Mouse (Mus musculus) spleen, postnatal 14 days (tissue): ENCODE results near the gene Tenm4.

ENCODE experiments used
- DNase-seq, 2 experiments: peaks; one replicate each; pipeline ENCODE4 v3.0.0; 2021 to 2022; ENCODE audit warnings: low spot score in 2 of 2

Tenm4 gene

GRCm38 (mm10) chr7:96844104-96844894, 673.3 kb downstream of the Tenm4 start:
- DNase-seq, result no peak

DNA sequence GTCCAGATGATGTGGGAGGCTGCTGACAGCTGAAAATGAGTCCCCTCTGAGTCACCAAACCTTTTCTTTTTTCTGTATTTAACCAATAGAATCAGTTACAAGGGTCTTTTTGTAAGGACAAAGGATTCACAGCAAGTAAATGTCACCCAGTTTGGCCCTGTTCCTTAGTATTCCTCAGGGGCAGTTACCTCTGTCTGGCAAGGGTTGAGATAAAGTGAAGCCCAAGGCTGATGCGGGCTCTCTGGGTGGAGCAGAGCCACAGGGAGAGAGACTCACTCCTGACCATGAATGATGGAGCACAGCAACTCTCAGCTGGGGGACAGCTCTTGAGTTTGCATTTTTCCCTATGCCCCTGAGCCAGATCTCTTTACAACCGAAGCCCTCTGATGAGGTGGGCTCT, 681.7 kb downstream of the Tenm4 start:
- no peak for DNase-seq

DNA sequence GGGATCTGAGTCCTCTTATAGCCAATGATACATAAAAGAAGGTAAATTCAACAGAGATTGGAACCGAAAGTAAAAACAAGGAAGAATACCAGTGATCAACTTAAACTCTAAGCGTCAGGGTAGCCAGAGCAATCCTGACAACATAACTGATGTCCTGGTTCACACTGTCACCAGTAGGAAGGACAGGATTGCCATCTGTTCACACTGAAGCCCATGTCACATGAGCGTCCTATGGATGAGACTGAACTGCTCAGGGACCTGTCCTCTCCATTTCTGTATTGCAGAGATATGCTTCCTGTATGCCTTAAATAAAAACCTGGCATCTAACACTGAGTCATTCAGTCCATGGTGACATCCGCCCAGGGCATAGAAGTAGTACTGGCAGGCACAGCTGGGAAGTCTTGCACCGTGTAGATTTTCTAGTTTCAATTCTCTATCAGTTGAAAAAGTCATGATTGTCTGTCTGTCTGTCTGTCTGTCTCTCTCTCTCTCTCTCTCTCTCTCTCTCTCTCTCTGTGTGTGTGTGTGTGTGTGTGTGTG, 684.9 kb downstream of the Tenm4 start:
- no peak for DNase-seq

DNA sequence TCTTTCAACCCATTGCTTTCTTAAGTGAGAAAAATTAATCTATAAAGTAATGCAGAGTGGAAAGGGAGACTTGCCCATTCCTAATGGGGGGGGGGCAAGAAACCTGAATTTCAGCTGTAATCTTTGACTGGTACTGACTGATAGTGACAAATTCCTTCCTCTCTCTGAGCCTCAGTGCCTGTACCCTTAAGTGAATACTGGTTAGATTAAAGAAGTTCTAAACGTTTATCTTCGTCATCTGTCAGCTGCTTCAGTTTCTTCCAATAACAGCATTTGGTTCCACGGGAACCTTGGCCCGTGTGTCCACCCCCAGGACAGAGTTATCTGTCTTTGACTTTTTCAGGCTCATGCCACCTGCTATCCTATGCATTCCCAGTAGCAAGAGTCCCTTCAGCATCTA, 685.5 kb downstream of the Tenm4 start:
- DNase-seq, result no peak

DNA sequence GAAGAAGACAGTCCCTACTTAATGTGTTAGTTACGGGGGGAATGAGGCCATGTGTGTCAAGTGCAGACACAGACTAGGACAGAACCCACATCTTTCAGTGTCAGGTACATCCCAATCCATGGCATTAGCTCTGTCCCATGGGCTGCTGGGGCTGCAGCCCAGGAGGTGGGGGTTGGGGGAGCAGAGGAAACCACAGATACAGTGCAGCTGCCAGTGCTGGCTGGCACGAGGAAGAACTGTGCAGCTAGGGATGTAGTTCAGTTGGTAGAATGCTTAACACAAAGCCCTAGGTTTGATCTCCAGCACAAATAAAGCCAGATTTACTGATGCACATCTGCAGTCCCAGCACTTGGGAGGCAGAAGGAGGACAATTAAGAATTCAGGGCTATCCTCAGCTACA, 688.0 kb downstream of the Tenm4 start:
- DNase-seq, result no peak

DNA sequence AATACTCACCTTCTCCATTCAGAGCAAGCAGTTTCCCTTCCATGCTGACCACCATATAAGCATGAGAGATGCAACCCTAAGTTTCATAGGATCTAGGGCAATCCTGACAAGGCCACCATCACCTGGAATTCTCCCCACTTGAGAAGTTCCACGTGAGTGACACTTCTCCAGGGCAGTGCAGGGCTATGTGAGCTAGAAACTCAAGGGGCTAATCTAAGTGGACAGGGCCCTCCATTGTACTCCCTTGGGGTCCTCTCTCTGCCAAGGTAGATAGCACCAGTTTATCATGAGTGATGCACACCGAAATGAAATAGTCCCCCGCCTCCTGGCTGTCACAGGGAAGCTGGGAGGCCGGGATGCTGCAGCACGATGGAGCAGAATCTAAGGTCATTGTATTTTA, 688.6 kb downstream of the Tenm4 start:
- no peak for DNase-seq

GRCm38 (mm10) chr7:96860650-96861049, 689.6 kb downstream of the Tenm4 start:
- no peak for DNase-seq

GRCm38 (mm10) chr7:96864894-96865722, 694.1 kb downstream of the Tenm4 start:
- no peak for DNase-seq

DNA sequence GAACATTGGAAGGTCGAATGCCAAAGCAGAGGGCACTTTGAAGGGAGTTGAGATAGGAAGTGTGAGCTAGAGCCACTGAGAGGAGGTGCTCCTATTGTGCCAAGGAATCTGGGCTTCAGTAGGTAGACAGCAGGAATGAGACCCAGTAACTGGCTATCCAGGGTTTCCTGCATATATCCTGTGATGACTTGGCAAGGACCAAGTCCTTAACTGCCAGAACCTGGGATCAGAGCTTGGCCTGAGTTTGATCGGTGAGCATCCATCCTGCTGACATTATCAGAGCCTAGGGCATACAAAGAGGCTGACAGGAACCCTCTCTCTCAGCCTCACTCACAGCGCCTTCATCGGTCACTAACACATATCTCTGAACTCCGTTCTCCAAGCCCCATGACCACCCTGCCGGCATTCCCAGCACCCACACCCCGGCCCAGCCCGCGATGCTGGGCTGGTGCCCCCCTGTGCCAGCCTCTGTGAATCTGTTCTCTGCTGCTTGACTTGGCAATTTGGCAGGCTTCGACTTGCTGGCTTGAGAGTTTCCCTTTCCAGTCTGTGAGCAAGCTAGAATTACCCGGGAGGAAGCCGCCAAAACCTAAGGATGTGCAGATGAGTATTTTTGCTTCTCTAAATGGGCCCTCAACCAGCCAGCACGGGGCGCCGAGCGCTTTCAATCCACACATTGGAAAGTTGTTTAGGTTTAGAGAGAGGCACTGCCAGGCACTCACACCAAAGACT, 698.2 kb downstream of the Tenm4 start:
- no peak for DNase-seq

GRCm38 (mm10) chr7:96870473-96870872, 699.4 kb downstream of the Tenm4 start:
- no peak for DNase-seq

GRCm38 (mm10) chr7:96871031-96871430, 700.0 kb downstream of the Tenm4 start:
- DNase-seq, result no peak

- no peak for DNase-seq
These were observed 707.6 kb downstream of the Tenm4 start for GRCm38 (mm10) chr7:96878511-96879276.

DNA sequence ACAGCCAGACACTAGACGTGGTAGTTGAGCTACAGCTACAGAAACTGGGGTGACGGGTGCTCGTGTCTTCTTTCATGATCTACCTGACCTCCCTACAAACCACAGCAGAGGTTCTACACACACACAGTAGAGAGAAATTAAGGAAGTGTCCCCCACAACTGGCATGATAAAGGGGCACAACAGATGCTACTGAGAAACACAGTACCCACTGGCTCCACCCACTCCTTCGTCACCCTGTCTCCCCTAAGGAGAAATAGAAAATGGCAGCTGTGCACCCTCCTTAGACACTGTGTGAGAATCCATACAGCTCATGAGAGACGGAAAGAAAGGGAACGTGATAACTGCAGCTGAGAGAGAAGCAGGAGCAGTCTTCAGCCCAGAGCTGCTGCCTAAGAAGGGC, 708.5 kb downstream of the Tenm4 start:
- DNase-seq, result no peak

- DNase-seq, result no peak
These were observed 709.3 kb downstream of the Tenm4 start for GRCm38 (mm10) chr7:96880221-96880944.

DNA sequence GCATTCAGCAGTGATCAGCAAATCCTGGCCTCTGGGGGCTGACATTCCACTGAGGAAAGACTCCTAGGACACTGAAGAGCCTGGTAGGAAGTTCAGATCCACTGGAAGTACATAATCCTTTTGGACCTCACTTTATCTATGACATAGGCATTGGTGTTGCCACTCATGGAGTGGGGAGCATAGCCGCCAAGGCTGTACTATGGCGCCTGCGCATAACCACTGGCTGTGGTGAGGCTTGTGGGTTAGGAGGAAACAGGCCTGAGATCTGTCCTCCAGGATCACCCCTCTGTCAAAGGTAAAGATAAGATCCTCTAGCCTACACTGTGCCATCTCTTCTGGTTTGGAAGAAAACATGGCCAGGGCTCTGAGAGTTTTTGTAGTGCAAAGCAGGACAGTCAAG, 712.3 kb downstream of the Tenm4 start:
- no peak for DNase-seq

- DNase-seq, result no peak
These were observed 716.1 kb downstream of the Tenm4 start for GRCm38 (mm10) chr7:96887088-96887654.

GRCm38 (mm10) chr7:96889061-96890034, 718.3 kb downstream of the Tenm4 start:
- DNase-seq, result no peak

DNA sequence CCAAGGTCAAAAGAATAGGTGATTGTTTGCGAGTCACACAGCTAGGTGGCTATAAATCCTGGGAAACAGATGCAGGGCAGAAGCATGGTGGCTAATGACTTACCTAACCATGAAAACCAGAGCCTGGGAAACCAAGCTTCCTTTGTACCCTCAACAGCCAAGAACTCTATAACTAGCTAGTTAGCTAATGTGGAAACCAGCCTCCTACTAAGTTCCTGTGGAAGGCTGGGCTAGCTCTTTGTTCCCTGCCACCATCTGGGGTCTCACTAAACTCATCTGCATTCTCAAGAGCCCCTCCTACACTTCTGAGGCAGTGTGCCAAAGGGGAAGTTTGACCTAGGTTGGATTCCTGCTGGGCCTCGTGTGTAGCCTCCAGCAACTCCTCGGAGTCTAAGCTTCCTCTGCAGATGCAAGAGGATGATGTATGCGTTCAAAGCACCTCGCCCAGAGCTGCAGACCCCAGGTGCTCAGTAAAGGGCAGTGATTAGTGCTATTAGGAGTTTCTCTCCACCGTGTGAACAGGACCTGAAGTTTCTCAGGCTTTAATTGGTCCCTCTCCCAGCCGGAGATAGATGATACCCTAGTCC, 719.1 kb downstream of the Tenm4 start:
- no peak for DNase-seq

DNA sequence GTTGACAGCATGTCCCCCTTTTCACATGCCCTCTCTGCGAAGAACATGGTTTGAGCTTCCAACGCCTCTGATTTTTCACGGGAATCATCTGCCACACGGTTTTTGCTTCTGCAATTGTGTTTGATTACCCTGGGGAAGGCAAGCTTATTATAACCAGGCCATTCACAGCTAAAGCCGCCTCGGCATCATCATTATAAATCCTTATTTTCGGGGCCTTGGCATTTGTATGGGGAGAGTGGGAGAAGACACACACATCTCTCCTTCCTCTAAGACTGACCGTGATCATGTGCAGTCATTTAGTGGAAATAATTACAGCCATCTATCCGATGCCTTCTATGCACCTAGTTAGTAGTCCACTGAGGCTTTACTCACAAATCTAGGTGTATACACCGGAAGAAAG, 719.9 kb downstream of the Tenm4 start:
- no peak for DNase-seq
